Mouse (Mus musculus) lung, postnatal 0 days (tissue): ENCODE results near the gene Lgals2. TPM values are rescaled to one million over a fixed set of nuclear protein-coding genes. Genes with fewer than 3 reads are reported as not detected.

Experiments used
- ATAC-seq: fragments of 200-750 bp; cut with Nextera tagmentation; 2 replicates; pipeline ENCODE4 v1.8.0; 2017; ENCODE audit warnings: moderate library complexity
- DNase-seq: peaks from one replicate; pipeline ENCODE4 v3.0.0-alpha.2; 2016; ENCODE audit warnings: low spot score
- H3K27ac ChIP-seq: fragments of 300-500 bp; sonication (generic); 2 replicates; pipeline ENCODE4 v1.5.1; 2014; ENCODE audit warnings: antibody characterized with exemption, mild to moderate bottlenecking, low read length, mixed read lengths
- H3K27me3 ChIP-seq: fragments of 300-500 bp; sonication (generic); replicated peaks from 2 replicates; pipeline ENCODE4 v1.6.1; 2014; ENCODE audit warnings: low read length, mixed read lengths; ENCODE audit not compliant: insufficient read depth
- H3K36me3 ChIP-seq: fragments of 300-500 bp; sonication (generic); 2 replicates; pipeline ENCODE4 v1.6.1; 2014; ENCODE audit warnings: low read length, mixed read lengths; ENCODE audit not compliant: insufficient read depth
- H3K4me1 ChIP-seq: fragments of 300-500 bp; sonication (generic); 2 replicates; pipeline ENCODE4 v1.6.1; 2014; ENCODE audit warnings: antibody characterized with exemption, low read depth, low read length, mixed read lengths; ENCODE audit not compliant: insufficient read depth
- H3K4me2 ChIP-seq: fragments of 300-500 bp; sonication (generic); replicated peaks from 2 replicates; pipeline ENCODE4 v1.6.1; 2014; ENCODE audit warnings: low read depth, mild to moderate bottlenecking, low read length, moderate library complexity, mixed read lengths
- H3K4me3 ChIP-seq: fragments of 300-500 bp; sonication (generic); 2 replicates; pipeline ENCODE4 v1.5.1; 2014; ENCODE audit warnings: low read depth, low read length
- H3K9ac ChIP-seq: fragments of 300-500 bp; sonication (generic); replicated peaks from 2 replicates; pipeline ENCODE4 v1.6.1; 2014; ENCODE audit warnings: low read depth, mild to moderate bottlenecking
- H3K9me3 ChIP-seq: fragments of 300-500 bp; sonication (generic); 2 replicates; pipeline ENCODE4 v1.6.1; 2016; ENCODE audit warnings: low read length, mixed read lengths
- CTCF ChIP-seq: IDR thresholded peaks from 2 replicates; pipeline ENCODE4 v1.5.1; 2016; ENCODE audit warnings: antibody characterized with exemption, mild to moderate bottlenecking
- EP300 ChIP-seq: IDR thresholded peaks from 2 replicates; pipeline ENCODE4 v1.6.1; 2016; ENCODE audit warnings: antibody characterized with exemption, mild to moderate bottlenecking, control low read depth
- WGBS: fragments of 180-500 bp; shearing (Covaris S2); extraction: QIAGEN DNeasy Blood & Tissue Kit; methylation state at CpG from one replicate; pipeline ENCODE4 v1.1.7; 2014; 5-methylcytosine and 5-hydroxymethylcytosine counted together
- microRNA-seq: library from miRNA; unstranded; fragments of <30 nt; microRNA quantifications from one replicate; pipeline ENCODE4, GENCODE M21; 2016
- polyA plus RNA-seq: library from polyadenylated mRNA; unstranded; fragments of >200 nt; fragmentation: Nextera tagmentation; extraction: Ambion mirVana; gene quantifications from 2 replicates; pipeline ENCODE4 v1.2.1, GENCODE M21; 2015

Lgals2 gene
- polyA plus RNA-seq, 1 experiment from 2014 or later: 2.4 TPM

DNA sequence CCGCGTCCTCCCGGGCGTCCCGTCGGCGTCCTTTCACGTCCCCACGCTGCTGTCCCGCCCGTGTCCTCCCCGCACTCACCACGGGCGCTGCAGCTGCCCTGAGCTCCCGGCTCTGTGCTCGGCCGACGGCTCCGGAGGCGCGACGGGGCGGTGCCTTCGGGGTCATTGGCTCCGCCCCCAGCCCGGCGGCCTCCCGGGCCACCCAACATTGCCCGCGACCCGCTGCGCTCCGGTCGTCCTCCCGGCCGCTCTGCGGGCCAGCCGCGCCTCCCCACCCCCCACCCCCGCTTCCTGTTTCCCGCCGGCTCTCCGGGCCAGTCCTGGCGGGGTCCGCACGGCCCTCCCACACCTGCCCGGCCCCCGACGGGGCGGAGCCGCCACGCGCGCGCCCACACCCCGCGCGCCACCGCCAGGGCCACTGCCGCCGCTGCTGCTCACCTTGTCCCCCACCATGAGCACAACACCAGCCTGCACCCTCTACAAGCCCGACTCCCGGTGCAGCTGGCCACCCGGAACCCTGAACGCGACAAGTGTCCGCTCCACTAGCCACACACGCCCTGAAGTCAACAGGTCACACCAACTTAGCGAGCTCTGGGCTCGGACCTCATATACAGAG lies 52.4 kb downstream of the Lgals2 start, which contains the start of gene Card10:
Gene Card10, minus strand, starts transcription at position 267 of the 616 bp plus-strand sequence.
- peaks cover 11% of the 10 kb centered on the region for H3K4me1 ChIP-seq

DNA sequence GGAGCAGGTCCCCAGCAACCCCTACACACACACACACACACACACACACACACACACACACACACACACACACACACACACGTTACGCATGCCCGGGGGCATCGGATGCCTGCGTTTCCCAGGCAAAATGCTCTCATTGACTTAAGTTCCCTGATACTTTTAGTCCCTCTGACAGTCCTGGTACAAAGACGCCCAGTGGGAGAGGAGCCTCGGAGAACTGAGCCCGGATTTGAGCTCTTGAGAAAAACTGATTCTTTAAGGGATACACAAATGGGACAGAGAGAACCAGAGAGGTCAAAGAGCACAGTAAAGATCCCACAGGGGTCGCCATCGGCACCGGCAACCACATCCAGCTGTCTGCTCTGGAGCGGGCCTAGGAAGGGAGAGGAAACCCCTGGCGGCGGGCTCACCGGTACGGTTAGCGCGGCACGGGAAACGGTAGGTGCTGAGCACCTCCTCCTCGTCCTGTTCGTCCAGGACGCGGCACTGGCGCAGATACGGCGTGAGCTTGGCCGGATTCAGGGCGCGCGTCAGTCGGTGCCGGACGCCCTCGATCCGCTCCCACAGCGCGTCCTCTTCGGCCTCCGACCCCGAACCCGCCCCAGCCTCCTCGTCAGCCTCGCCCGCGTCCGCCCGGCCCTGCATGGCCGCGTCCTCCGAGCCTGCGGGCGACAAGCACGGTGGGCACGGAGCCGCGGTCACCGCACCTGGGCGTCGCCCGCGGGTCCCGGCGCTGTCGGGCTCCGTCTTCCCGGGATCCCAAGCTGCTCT lies 53.2 kb downstream of the Lgals2 start:
- TF ChIP-seq EP300 (no peak), CTCF (peak; percentile 22)
- peak overlapping the region; percentile 73 for H3K4me3 ChIP-seq
- peak overlapping the region; percentile 70 for H3K9ac ChIP-seq
- no peaks in the 10 kb centered on the region for H3K27me3 ChIP-seq
- peak overlapping the region; percentile 90 for H3K27ac ChIP-seq
- peak; percentile 33 for DNase-seq
- peak; percentile 29 for ATAC-seq
- peak overlapping the region; percentile 92 for H3K4me2 ChIP-seq
- H3K9me3 ChIP-seq: no peaks in the 10 kb centered on the region
- 3% methylated on average over 62 of the region's 67 CpGs for WGBS
- H3K4me1 ChIP-seq: peaks cover 11% of the 10 kb centered on the region
- H3K36me3 ChIP-seq: 0 out of 2 replicates have a peak, but pooled peaks cover 4% of the 10 kb centered on the region

More for the DNA sequence above, 52.4 kb downstream of the Lgals2 start, which contains the start of gene Card10:
- 1% methylated on average over 48 of the region's 70 CpGs for WGBS
- Histone ChIP-seq H3K9me3 (no peaks in the 10 kb centered on the region), H3K9ac (peak within 1 kb of the TSS; percentile 70), H3K36me3 (0 out of 2 replicates have a peak, but pooled peaks cover 4% of the 10 kb centered on the region), H3K27me3 (no peaks in the 10 kb centered on the region), H3K4me2 (peak within 1 kb of the TSS; percentile 92), H3K4me3 (peak within 1 kb of the TSS; percentile 73), H3K27ac (peak within 1 kb of the TSS; percentile 90)
- DNase-seq: peak; percentile 77
- TF ChIP-seq EP300: no peak
- TF ChIP-seq CTCF: no peak; the same call in 1 of the 2 replicates
- peak; percentile 81 for ATAC-seq

DNA sequence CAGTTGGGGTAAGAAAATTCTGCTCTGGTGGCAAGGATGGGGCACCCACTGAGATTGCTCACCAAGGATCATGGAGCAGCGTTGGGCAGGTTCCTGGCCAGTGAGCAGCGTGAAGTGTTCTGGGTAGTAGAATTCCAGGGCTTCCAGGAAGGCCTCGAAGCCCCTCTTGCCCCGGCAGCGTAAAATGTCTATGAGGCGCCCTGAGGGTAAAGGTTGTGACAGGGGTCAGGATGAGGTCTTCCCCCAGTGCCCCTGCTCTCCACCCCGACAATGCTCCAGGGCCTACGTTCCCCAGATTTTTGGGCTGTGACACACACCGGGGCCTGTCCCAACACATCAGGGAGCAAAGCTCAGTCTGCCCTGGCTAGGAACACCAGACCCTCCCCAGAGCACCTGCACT lies 53.8 kb downstream of the Lgals2 start:
- ATAC-seq (no peak), DNase-seq (no peak)
- H3K36me3 ChIP-seq: 0 out of 2 replicates have a peak, but pooled peaks cover 4% of the 10 kb centered on the region
- H3K4me3 ChIP-seq: peak overlapping the region; percentile 73
- H3K4me1 ChIP-seq: peaks cover 13% of the 10 kb centered on the region
- no peak for TF ChIP-seq CTCF
- no peak for TF ChIP-seq EP300
- no peaks in the 10 kb centered on the region for H3K9me3 ChIP-seq
- peak overlapping the region; percentile 92 for H3K4me2 ChIP-seq
- H3K27ac ChIP-seq: peak overlapping the region; percentile 90; the same call in 1 of the 2 replicates
- peak overlapping the region; percentile 70 for H3K9ac ChIP-seq
- 54% methylated on average over 9 of the region's 9 CpGs for WGBS
- H3K27me3 ChIP-seq: no peaks in the 10 kb centered on the region

Small RNAs within 50 kb of the gene (microRNA-seq; reads per million reads assigned to microRNA genes)
- not detected for gene Mir6955

Other genes starting within 250 kb of the Lgals2 start
- 0.02 and 0.05 TPM in 2 replicates for gene Elfn2, start 136.8 kb downstream of the Lgals2 start, polyA plus RNA-seq
- gene Mfng, start 82.1 kb downstream of the Lgals2 start, polyA plus RNA-seq: 47.8 and 52.9 TPM in 2 replicates
- 7.5 and 8.3 TPM in 2 replicates for gene Card10, start 52.5 kb downstream of the Lgals2 start, polyA plus RNA-seq
- 107 and 109 TPM in 2 replicates for gene Cdc42ep1, start 12.9 kb downstream of the Lgals2 start, polyA plus RNA-seq
- 49.7 and 51.5 TPM in 2 replicates for gene Gga1, start 21.7 kb upstream of the Lgals2 start, polyA plus RNA-seq
- gene Gm49510, start 44.1 kb upstream of the Lgals2 start, polyA plus RNA-seq: 0.10 and 0.42 TPM in 2 replicates
- gene Sh3bp1, start 44.2 kb upstream of the Lgals2 start, polyA plus RNA-seq: 12.7 and 12.8 TPM in 2 replicates
- gene Pdxp, start 58.4 kb upstream of the Lgals2 start, polyA plus RNA-seq: 1.8 and 1.9 TPM in 2 replicates
- 655 and 726 TPM in 2 replicates for gene Lgals1, start 71.2 kb upstream of the Lgals2 start, polyA plus RNA-seq
- 26.8 and 28.9 TPM in 2 replicates for gene Nol12, start 79.4 kb upstream of the Lgals2 start, polyA plus RNA-seq
- gene Triobp, start 92.2 kb upstream of the Lgals2 start, polyA plus RNA-seq: 22.5 and 23.9 TPM in 2 replicates
- 263 and 311 TPM in 2 replicates for gene H1f0, start 172.9 kb upstream of the Lgals2 start, polyA plus RNA-seq
- 0.12 and 0.14 TPM in 2 replicates for gene Galr3, start 186.4 kb upstream of the Lgals2 start, polyA plus RNA-seq
- gene Ankrd54, start 207.4 kb upstream of the Lgals2 start, polyA plus RNA-seq: 45.4 and 48.4 TPM in 2 replicates
- 99.3 and 101 TPM in 2 replicates for gene Eif3l, start 219.7 kb upstream of the Lgals2 start, polyA plus RNA-seq